Mouse (Mus musculus): ENCODE measurements around the gene Exosc1. TPM values are rescaled to one million over a fixed set of nuclear protein-coding genes. Genes with fewer than 3 reads are reported as not detected.

Gene Exosc1
- total RNA-seq, 2 experiments from 2014 or later: 25.8 to 26.8 TPM

DNA sequence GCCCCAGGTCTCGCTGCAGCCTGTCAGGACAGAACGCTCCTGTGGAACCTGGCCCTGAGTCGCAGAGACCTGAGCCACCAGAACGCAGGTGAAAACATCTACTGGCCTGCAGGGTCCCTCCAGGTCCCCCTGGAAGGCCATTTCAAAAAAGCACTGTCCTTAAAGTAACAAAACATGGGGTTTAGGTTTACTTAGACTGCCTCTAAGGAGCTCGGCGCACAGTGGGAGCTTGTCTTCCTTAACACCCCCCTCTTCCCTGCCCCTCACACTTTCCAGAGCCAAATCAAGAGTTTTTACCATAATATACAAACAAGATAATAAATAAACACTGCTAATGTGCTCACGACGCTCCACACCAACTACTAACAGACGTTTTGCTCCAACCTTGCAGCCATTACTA is 49.3 kb downstream of the Exosc1 start:
- DNase-seq (ENCODE audit: low spot score in 2 of 2): no peak

DNA sequence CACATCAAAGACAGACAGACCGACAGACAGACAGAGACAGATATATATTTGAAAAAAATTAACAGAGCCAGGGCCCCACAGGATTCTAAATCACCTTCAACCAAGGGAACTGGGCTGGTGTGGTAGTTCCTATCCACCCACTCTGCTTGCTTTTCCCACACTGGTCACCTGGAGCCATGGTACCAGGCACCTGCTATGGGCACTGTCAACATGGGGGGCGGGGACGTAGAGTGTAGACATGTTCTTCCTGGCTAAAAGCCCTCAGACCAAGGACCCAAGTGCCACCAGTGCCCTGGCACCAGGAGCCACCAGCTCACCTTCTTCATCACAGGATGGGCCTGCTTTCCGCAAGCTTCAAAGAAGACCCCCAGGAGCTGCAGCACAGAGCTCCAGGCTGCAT is 51.4 kb downstream of the Exosc1 start:
- no peak for DNase-seq (ENCODE audit: low spot score in 2 of 2)

DNA sequence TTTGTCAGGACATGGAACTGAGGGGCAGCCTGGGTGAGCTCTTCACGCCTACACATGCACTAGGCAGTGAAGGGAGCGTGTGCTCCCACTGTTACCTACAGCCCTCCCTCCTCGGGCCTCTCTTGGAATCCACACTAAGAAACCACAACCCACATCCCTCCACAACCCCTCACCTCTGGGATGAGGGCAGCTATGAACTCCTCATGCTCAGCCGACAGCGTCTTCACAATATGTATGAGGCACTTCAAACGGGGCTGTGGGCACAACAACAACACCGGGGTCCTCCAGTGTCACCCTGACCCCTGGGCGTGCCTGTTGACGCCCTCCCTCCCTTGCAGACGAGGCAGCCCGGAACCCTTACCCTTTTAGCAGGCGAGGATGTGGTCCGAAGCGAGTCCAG is 58.9 kb downstream of the Exosc1 start:
- DNase-seq (ENCODE audit: low spot score in 2 of 2): no peak

Other genes starting within 250 kb of the Exosc1 start
- 1 to 10 TPM; 3.5 to 8.0 TPM for gene Slit1, start 189.8 kb downstream of the Exosc1 start, total RNA-seq (2021)
- 1 to 10 TPM; 4.2 to 4.8 TPM for gene Arhgap19, start 131.4 kb downstream of the Exosc1 start, total RNA-seq (2021)
- gene Frat1, start 103.5 kb downstream of the Exosc1 start, total RNA-seq (2021): 1 to 10 TPM; 4.1 to 4.9 TPM
- gene Frat2, start 85.3 kb downstream of the Exosc1 start, total RNA-seq (2021): 1 to 10 TPM; 1.4 to 3.4 TPM
- 10 to 100 TPM; 17.0 to 20.7 TPM for gene Rrp12, start 37.2 kb downstream of the Exosc1 start, total RNA-seq (2021)
- gene Pgam1, start 21.5 kb downstream of the Exosc1 start, total RNA-seq (2021): 100 to 1,000 TPM; 774 to 926 TPM
- gene Zdhhc16, start 57 bp upstream of the Exosc1 start, total RNA-seq (2021): 10 to 100 TPM; 26.3 to 29.6 TPM
- gene Mms19, start 47.7 kb upstream of the Exosc1 start, total RNA-seq (2021): 10 to 100 TPM; 17.3 to 22.1 TPM
- 10 to 100 TPM; 16.4 to 17.4 TPM for gene Ubtd1, start 48.3 kb upstream of the Exosc1 start, total RNA-seq (2021)
- under 1 TPM; 0.64 to 0.76 TPM for gene Ankrd2, start 102.6 kb upstream of the Exosc1 start, total RNA-seq (2021)
- 1 to 10 TPM; 4.2 to 6.5 TPM for gene Hoga1, start 112.2 kb upstream of the Exosc1 start, total RNA-seq (2021)
- gene 4933411K16Rik, start 118.8 kb upstream of the Exosc1 start, total RNA-seq (2021): under 1 TPM; 0.35 to 0.36 TPM
- 1 to 10 TPM; 8.9 to 9.5 TPM for gene Morn4, start 152.9 kb upstream of the Exosc1 start, total RNA-seq (2021)
- gene Pi4k2a, start 157.0 kb upstream of the Exosc1 start, total RNA-seq (2021): 10 to 100 TPM; 70.0 to 95.0 TPM
- 100 to 1,000 TPM in 1 of 2 experiments, 10 to 100 TPM in 1; 81.8 to 108 TPM for gene Avpi1, start 195.6 kb upstream of the Exosc1 start, total RNA-seq (2021)
- gene Marveld1, start 214.0 kb upstream of the Exosc1 start, total RNA-seq (2021): 10 to 100 TPM; 33.9 to 41.1 TPM
- 10 to 100 TPM; 44.6 to 55.1 TPM for gene Zfyve27, start 230.5 kb upstream of the Exosc1 start, total RNA-seq (2021)

All from adrenal gland, adult 18-20 months (tissue).